Mouse (Mus musculus) intestine, postnatal 0 days (tissue): ENCODE data around the gene Farp1. TPM values are rescaled to one million over a fixed set of nuclear protein-coding genes. Genes with fewer than 3 reads are reported as not detected.

Source experiments
- ATAC-seq: fragments of 200-750 bp; cut with Nextera tagmentation; 2 replicates; pipeline ENCODE4 v1.8.0; 2017; ENCODE audit warnings: mild to moderate bottlenecking, moderate TSS enrichment, moderate library complexity
- H3K27ac ChIP-seq: fragments of 300-500 bp; sonication (generic); 2 replicates; pipeline ENCODE4 v1.5.1; 2014; ENCODE audit warnings: mild to moderate bottlenecking, low read depth, low read length, moderate library complexity
- H3K27me3 ChIP-seq: fragments of 300-500 bp; sonication (generic); replicated peaks from 2 replicates; pipeline ENCODE4 v1.6.1; 2014; ENCODE audit warnings: low read length, mixed read lengths; ENCODE audit not compliant: control insufficient read depth, insufficient read depth
- H3K36me3 ChIP-seq: fragments of 300-500 bp; sonication (generic); 2 replicates; pipeline ENCODE4 v1.6.1; 2014; ENCODE audit warnings: mild to moderate bottlenecking, moderate library complexity; ENCODE audit not compliant: control insufficient read depth, insufficient read depth
- H3K4me1 ChIP-seq: fragments of 300-500 bp; sonication (generic); replicated peaks from 2 replicates; pipeline ENCODE4 v1.6.1; 2014; ENCODE audit warnings: antibody characterized with exemption, low read length, mixed read lengths; ENCODE audit not compliant: control insufficient read depth, insufficient read depth
- H3K4me2 ChIP-seq: fragments of 300-500 bp; sonication (generic); replicated peaks from 2 replicates; pipeline ENCODE4 v1.6.1; 2014; ENCODE audit warnings: low read depth, mild to moderate bottlenecking, moderate library complexity
- H3K4me3 ChIP-seq: fragments of 300-500 bp; sonication (generic); 2 replicates; pipeline ENCODE4 v1.5.1; 2014; ENCODE audit warnings: low read depth, low read length
- H3K9ac ChIP-seq: fragments of 300-500 bp; sonication (generic); 2 replicates; pipeline ENCODE4 v1.6.1; 2014; ENCODE audit warnings: mild to moderate bottlenecking, low read depth, low read length
- H3K9me3 ChIP-seq: fragments of 300-500 bp; sonication (generic); 2 replicates; pipeline ENCODE4 v1.6.1; 2016; ENCODE audit warnings: mixed run types; ENCODE audit not compliant: control insufficient read depth
- CTCF ChIP-seq: sonication (generic); IDR thresholded peaks from 2 replicates; pipeline ENCODE4 v1.5.1; 2016; ENCODE audit warnings: low read depth, mild to moderate bottlenecking, control low read depth, antibody characterized with exemption, moderate library complexity
- WGBS: fragments of 180-500 bp; shearing (Covaris S2); extraction: QIAGEN DNeasy Blood & Tissue Kit; methylation state at CpG from one replicate; pipeline ENCODE4 v1.1.7; 2014; 5-methylcytosine and 5-hydroxymethylcytosine counted together
- polyA plus RNA-seq: library from polyadenylated mRNA; unstranded; fragments of >200 nt; fragmentation: Nextera tagmentation; extraction: Ambion mirVana; gene quantifications from 2 replicates; pipeline ENCODE4 v1.2.1, GENCODE M21; 2015

The Farp1 gene
- polyA plus RNA-seq, 1 experiment from 2014 or later = 4.9 TPM

GRCm38 (mm10) chr14:121165408-121166037 lies 130.5 kb downstream of the Farp1 start:
- no peak for ATAC-seq
- no peak for TF ChIP-seq CTCF
- no peak overlapping the region for H3K9ac ChIP-seq
- no peak overlapping the region for H3K4me2 ChIP-seq
- H3K4me1 ChIP-seq = no peaks in the 10 kb centered on the region
- H3K9me3 ChIP-seq = no peaks in the 10 kb centered on the region
- WGBS = 62% methylated on average over 6 of the region's 6 CpGs
- H3K27ac ChIP-seq = no peak overlapping the region
- H3K4me3 ChIP-seq = no peak overlapping the region
- H3K36me3 ChIP-seq = no peaks in the 10 kb centered on the region
- H3K27me3 ChIP-seq = no peaks in the 10 kb centered on the region

DNA sequence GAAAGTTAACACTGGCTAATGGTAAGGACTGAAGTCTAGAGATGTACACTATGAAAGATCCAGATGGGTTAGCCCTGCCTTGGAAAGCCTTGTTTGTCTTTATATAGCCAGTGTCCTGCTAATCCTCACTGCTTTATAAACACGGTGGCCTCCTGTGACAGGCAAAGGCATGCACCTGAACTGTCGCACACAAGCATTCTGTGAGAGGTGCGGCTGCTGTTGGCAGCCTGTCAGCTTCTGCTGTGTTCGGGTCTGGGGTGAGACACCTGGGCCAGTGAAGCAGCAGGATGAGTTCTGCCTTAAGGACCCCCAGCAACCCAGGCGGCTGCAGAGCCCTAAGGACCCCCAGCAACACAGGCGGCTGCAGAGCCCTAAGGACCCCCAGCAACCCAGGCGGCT lies 131.0 kb downstream of the Farp1 start:
- Histone ChIP-seq H3K9me3 (no peaks in the 10 kb centered on the region), H3K4me2 (no peak overlapping the region), H3K36me3 (no peaks in the 10 kb centered on the region), H3K4me3 (no peak overlapping the region), H3K9ac (no peak overlapping the region), H3K27ac (no peak overlapping the region), H3K4me1 (no peaks in the 10 kb centered on the region), H3K27me3 (no peaks in the 10 kb centered on the region)
- TF ChIP-seq CTCF = no peak
- no peak for ATAC-seq
- 62% methylated on average over 7 of the region's 7 CpGs for WGBS

DNA sequence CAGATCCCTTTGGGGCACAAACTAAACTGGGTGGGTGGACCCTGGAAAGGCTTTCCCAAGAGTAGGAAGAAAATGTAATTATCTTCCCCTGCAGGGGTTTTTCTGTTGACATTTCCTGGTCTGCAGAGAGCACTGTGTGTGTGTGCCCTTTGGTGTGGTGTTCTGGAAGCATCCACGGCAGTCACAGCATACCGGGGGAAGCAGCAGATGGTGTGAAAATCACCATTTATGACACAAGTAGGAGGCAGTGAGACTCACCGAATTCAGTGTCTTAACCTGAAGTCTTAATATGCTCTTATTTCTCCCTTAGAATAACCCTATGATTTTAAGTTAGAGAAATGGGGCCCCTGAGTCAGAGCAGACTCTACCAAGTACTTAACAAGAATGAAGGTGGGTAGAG lies 133.7 kb downstream of the Farp1 start:
- ATAC-seq = no peak
- no peaks in the 10 kb centered on the region for H3K9me3 ChIP-seq
- no peak overlapping the region for H3K9ac ChIP-seq
- no peak for TF ChIP-seq CTCF
- H3K36me3 ChIP-seq = no peaks in the 10 kb centered on the region
- no peak overlapping the region for H3K4me2 ChIP-seq
- H3K27me3 ChIP-seq = no peaks in the 10 kb centered on the region
- H3K27ac ChIP-seq = no peak overlapping the region
- H3K4me3 ChIP-seq = no peak overlapping the region
- H3K4me1 ChIP-seq = no peaks in the 10 kb centered on the region
- 85% methylated on average over 3 of the region's 3 CpGs for WGBS

GRCm38 (mm10) chr14:121170321-121170720 lies 135.3 kb downstream of the Farp1 start:
- no peak overlapping the region for H3K27ac ChIP-seq
- H3K4me1 ChIP-seq = no peaks in the 10 kb centered on the region
- no peak for ATAC-seq
- 48% methylated on average over 9 of the region's 9 CpGs for WGBS
- no peaks in the 10 kb centered on the region for H3K27me3 ChIP-seq
- no peak for TF ChIP-seq CTCF
- H3K4me3 ChIP-seq = no peak overlapping the region
- no peaks in the 10 kb centered on the region for H3K9me3 ChIP-seq
- no peak overlapping the region for H3K4me2 ChIP-seq
- H3K9ac ChIP-seq = no peak overlapping the region
- H3K36me3 ChIP-seq = no peaks in the 10 kb centered on the region; the same call in 1 of the 2 replicates

- no peak for TF ChIP-seq CTCF
- no peaks in the 10 kb centered on the region for H3K4me1 ChIP-seq
- H3K4me2 ChIP-seq = no peak overlapping the region
- no peak overlapping the region for H3K4me3 ChIP-seq
- H3K9me3 ChIP-seq = no peaks in the 10 kb centered on the region
- ATAC-seq = no peak
- H3K27me3 ChIP-seq = no peaks in the 10 kb centered on the region
- no peak overlapping the region for H3K27ac ChIP-seq
- H3K9ac ChIP-seq = no peak overlapping the region
- no peaks in the 10 kb centered on the region; the same call in 1 of the 2 replicates for H3K36me3 ChIP-seq
- WGBS = 64% methylated on average over 19 of the region's 19 CpGs
Measured at GRCm38 (mm10) chr14:121172065-121173036, 137.4 kb downstream of the Farp1 start.

GRCm38 (mm10) chr14:121175385-121175784 lies 140.4 kb downstream of the Farp1 start:
- Histone ChIP-seq H3K4me3 (no peak overlapping the region), H3K4me1 (no peaks in the 10 kb centered on the region), H3K9ac (no peak overlapping the region), H3K9me3 (no peaks in the 10 kb centered on the region), H3K4me2 (no peak overlapping the region), H3K36me3 (no peaks in the 10 kb centered on the region; the same call in 1 of the 2 replicates), H3K27ac (no peak overlapping the region), H3K27me3 (no peaks in the 10 kb centered on the region)
- WGBS = 67% methylated on average over 9 of the region's 9 CpGs
- no peak for ATAC-seq
- TF ChIP-seq CTCF = no peak
